Mouse (Mus musculus) embryonic facial prominence, embryonic 11.5 days (tissue): ENCODE data around the gene Ehmt2. TPM values are rescaled to one million over a fixed set of nuclear protein-coding genes. Genes with fewer than 3 reads are reported as not detected.
"Not testable (repeated sequence)": the region's sequence is repeated elsewhere in the genome, so short reads cannot be mapped to it uniquely, and the experiment has no call there.

Experiments
- ATAC-seq: fragments of 200-750 bp; cut with Nextera tagmentation; replicated peaks from 2 replicates; pipeline ENCODE4 v1.8.0; 2017; ENCODE audit warnings: low read depth; ENCODE audit not compliant: insufficient number of reproducible peaks, low FRiP score, low TSS enrichment
- DNase-seq: peaks from one replicate; pipeline ENCODE4 v3.0.0-alpha.2; 2015; ENCODE audit warnings: low spot score
- H3K27ac ChIP-seq: fragments of 300-500 bp; sonication (generic); replicated peaks from 2 replicates; pipeline ENCODE4 v1.5.1; 2014; ENCODE audit warnings: mild to moderate bottlenecking, low read depth, low read length, control low read depth
- H3K27me3 ChIP-seq: fragments of 300-500 bp; sonication (generic); 2 replicates; pipeline ENCODE4 v1.6.1; 2014; ENCODE audit warnings: mild to moderate bottlenecking, low read length, moderate library complexity, mixed read lengths; ENCODE audit not compliant: control insufficient read depth, insufficient read depth
- H3K36me3 ChIP-seq: fragments of 300-500 bp; sonication (generic); replicated peaks from 2 replicates; pipeline ENCODE4 v1.6.1; 2014; ENCODE audit warnings: low read depth, mild to moderate bottlenecking, low read length, moderate library complexity, mixed read lengths; ENCODE audit not compliant: control insufficient read depth, insufficient read depth
- H3K4me1 ChIP-seq: fragments of 300-500 bp; sonication (generic); 2 replicates; pipeline ENCODE4 v1.6.1; 2014; ENCODE audit warnings: low read length, mixed read lengths; ENCODE audit not compliant: control insufficient read depth, insufficient read depth
- H3K4me2 ChIP-seq: fragments of 300-500 bp; sonication (generic); 2 replicates; pipeline ENCODE4 v1.6.1; 2014; ENCODE audit warnings: low read depth, mild to moderate bottlenecking, control low read depth, low read length, moderate library complexity
- H3K4me3 ChIP-seq: fragments of 300-500 bp; sonication (generic); 2 replicates; pipeline ENCODE4 v1.5.1; 2014; ENCODE audit warnings: low read depth, low read length, control low read depth
- H3K9ac ChIP-seq: fragments of 300-500 bp; sonication (generic); replicated peaks from 2 replicates; pipeline ENCODE4 v1.6.1; 2014; ENCODE audit warnings: mild to moderate bottlenecking, control low read depth, low read length
- H3K9me3 ChIP-seq: fragments of 300-500 bp; sonication (generic); replicated peaks from 2 replicates; pipeline ENCODE4 v1.6.1; 2016; ENCODE audit warnings: mild to moderate bottlenecking, low read length, inconsistent platforms, mixed read lengths; ENCODE audit not compliant: control insufficient read depth
- WGBS: fragments of 180-500 bp; shearing (Covaris S2); extraction: QIAGEN DNeasy Blood & Tissue Kit; methylation state at CpG from one replicate; pipeline ENCODE4 v1.1.7; 2014; 5-methylcytosine and 5-hydroxymethylcytosine counted together
- polyA plus RNA-seq: library from polyadenylated mRNA; unstranded; fragments of >200 nt; fragmentation: Nextera tagmentation; extraction: Ambion mirVana; gene quantifications from 2 replicates; pipeline ENCODE4 v1.2.1, GENCODE M21; 2014

The Ehmt2 gene
- polyA plus RNA-seq, 1 experiment from 2014 or later = 59.3 TPM

GRCm38 (mm10) chr17:34947606-34948005 is 49.3 kb downstream of the Ehmt2 start:
- WGBS = 28% methylated on average over 8 of the region's 8 CpGs
- Histone ChIP-seq H3K4me2 (no peak overlapping the region), H3K9me3 (no peaks in the 10 kb centered on the region), H3K4me1 (peaks cover 4% of the 10 kb centered on the region; the same call in 1 of the 2 replicates), H3K4me3 (no peak overlapping the region), H3K36me3 (peaks cover 12% of the 10 kb centered on the region), H3K9ac (no peak overlapping the region), H3K27me3 (no peaks in the 10 kb centered on the region), H3K27ac (no peak overlapping the region)
- no peak for ATAC-seq
- DNase-seq = peak; percentile 67

- not testable (repeated sequence) for H3K4me1 ChIP-seq, H3K4me3 ChIP-seq, H3K9ac ChIP-seq, H3K27me3 ChIP-seq, H3K4me2 ChIP-seq, H3K27ac ChIP-seq, ATAC-seq, DNase-seq, H3K9me3 ChIP-seq
- 61% methylated on average over 9 of the region's 9 CpGs for WGBS
- peaks cover 12% of the 10 kb centered on the region for H3K36me3 ChIP-seq
Observed at GRCm38 (mm10) chr17:34948721-34949552, 50.7 kb downstream of the Ehmt2 start.

GRCm38 (mm10) chr17:34949553-34949969 is 51.3 kb downstream of the Ehmt2 start:
- Histone ChIP-seq H3K4me1 (peaks cover 4% of the 10 kb centered on the region; the same call in 1 of the 2 replicates), H3K9ac (no peak overlapping the region), H3K36me3 (peaks cover 12% of the 10 kb centered on the region), H3K4me2 (no peak overlapping the region), H3K27ac (0 out of 2 replicates have a peak overlapping the region, but pooled peaks have one; percentile 16), H3K4me3 (peak overlapping the region; percentile 4; the same call in 1 of the 2 replicates), H3K9me3 (no peaks in the 10 kb centered on the region), H3K27me3 (no peaks in the 10 kb centered on the region)
- DNase-seq (no peak), ATAC-seq (no peak)
- WGBS = 34% methylated on average over 4 of the region's 4 CpGs

- peak overlapping the region; percentile 93 for H3K27ac ChIP-seq
- H3K9ac ChIP-seq = peak overlapping the region; percentile 99
- H3K4me1 ChIP-seq = peaks cover 4% of the 10 kb centered on the region; the same call in 1 of the 2 replicates
- H3K4me3 ChIP-seq = peak overlapping the region; percentile 97
- H3K9me3 ChIP-seq = no peaks in the 10 kb centered on the region
- H3K36me3 ChIP-seq = peaks cover 12% of the 10 kb centered on the region
- H3K27me3 ChIP-seq = no peaks in the 10 kb centered on the region
- no peak for ATAC-seq
- 31% methylated on average over 10 of the region's 10 CpGs for WGBS
- DNase-seq = no peak
- peak overlapping the region; percentile 42 for H3K4me2 ChIP-seq
Observed at GRCm38 (mm10) chr17:34950514-34951455, 52.5 kb downstream of the Ehmt2 start.

GRCm38 (mm10) chr17:34951636-34952377 is 53.5 kb downstream of the Ehmt2 start:
- Histone ChIP-seq H3K27ac (peak overlapping the region; percentile 93), H3K4me3 (peak overlapping the region; percentile 97), H3K27me3 (no peaks in the 10 kb centered on the region), H3K9ac (peak overlapping the region; percentile 99), H3K4me2 (peak overlapping the region; percentile 42), H3K4me1 (peaks cover 4% of the 10 kb centered on the region; the same call in 1 of the 2 replicates), H3K9me3 (no peaks in the 10 kb centered on the region), H3K36me3 (peaks cover 12% of the 10 kb centered on the region)
- WGBS = under 1% methylated on average over 29 of the region's 29 CpGs
- peak; percentile 41; the same call in 1 of the 2 replicates for ATAC-seq
- no peak for DNase-seq

- H3K36me3 ChIP-seq = peaks cover 12% of the 10 kb centered on the region
- peak overlapping the region; percentile 97 for H3K4me3 ChIP-seq
- WGBS = under 1% methylated on average over 23 of the region's 23 CpGs
- no peaks in the 10 kb centered on the region for H3K9me3 ChIP-seq
- H3K4me1 ChIP-seq = peaks cover 4% of the 10 kb centered on the region; the same call in 1 of the 2 replicates
- peak overlapping the region; percentile 93 for H3K27ac ChIP-seq
- peak overlapping the region; percentile 19 for H3K4me2 ChIP-seq
- DNase-seq (peak; percentile 84), ATAC-seq (peak; percentile 86)
- peak overlapping the region; percentile 99 for H3K9ac ChIP-seq
- H3K27me3 ChIP-seq = no peaks in the 10 kb centered on the region
Observed at GRCm38 (mm10) chr17:34952378-34953040, 54.2 kb downstream of the Ehmt2 start.

- Histone ChIP-seq H3K27me3 (no peaks in the 10 kb centered on the region), H3K27ac (no peak overlapping the region), H3K9me3 (no peaks in the 10 kb centered on the region), H3K4me1 (peaks cover 4% of the 10 kb centered on the region; the same call in 1 of the 2 replicates), H3K36me3 (peaks cover 12% of the 10 kb centered on the region), H3K9ac (no peak overlapping the region), H3K4me2 (no peak overlapping the region), H3K4me3 (no peak overlapping the region)
- DNase-seq (no peak), ATAC-seq (no peak)
- WGBS = 92% methylated on average over 3 of the region's 3 CpGs
Observed at GRCm38 (mm10) chr17:34953258-34953657, 55.0 kb downstream of the Ehmt2 start.
